Mouse (Mus musculus) midbrain, embryonic 16.5 days (tissue): ENCODE measurements around the gene Fam180a. TPM values are rescaled to one million over a fixed set of nuclear protein-coding genes. Genes with fewer than 3 reads are reported as not detected.

Experiments
- ATAC-seq: fragments of 200-750 bp; cut with Nextera tagmentation; 2 replicates; pipeline ENCODE4 v1.8.0; 2017; ENCODE audit warnings: moderate TSS enrichment
- H3K27ac ChIP-seq: fragments of 300-500 bp; sonication (generic); 2 replicates; pipeline ENCODE4 v1.5.1; 2014; ENCODE audit warnings: mild to moderate bottlenecking, low read length, mixed read lengths
- H3K27me3 ChIP-seq: fragments of 300-500 bp; sonication (generic); 2 replicates; pipeline ENCODE4 v1.6.1; 2014; ENCODE audit warnings: low read depth, low read length, mixed read lengths; ENCODE audit not compliant: control insufficient read depth, insufficient read depth
- H3K36me3 ChIP-seq: fragments of 300-500 bp; sonication (generic); 2 replicates; pipeline ENCODE4 v1.6.1; 2014; ENCODE audit warnings: mild to moderate bottlenecking, low read length, moderate library complexity, mixed read lengths; ENCODE audit not compliant: control insufficient read depth, insufficient read depth
- H3K4me1 ChIP-seq: fragments of 300-500 bp; sonication (generic); 2 replicates; pipeline ENCODE4 v1.6.1; 2014; ENCODE audit warnings: mild to moderate bottlenecking, low read length, mixed read lengths; ENCODE audit not compliant: control insufficient read depth, insufficient read depth
- H3K4me2 ChIP-seq: fragments of 300-500 bp; sonication (generic); 2 replicates; pipeline ENCODE4 v1.6.1; 2014; ENCODE audit warnings: mild to moderate bottlenecking, low read length, mixed read lengths
- H3K4me3 ChIP-seq: fragments of 300-500 bp; sonication (generic); 2 replicates; pipeline ENCODE4 v1.5.1; 2014; ENCODE audit warnings: low read depth, mild to moderate bottlenecking, low read length, moderate library complexity, mixed read lengths
- H3K9ac ChIP-seq: fragments of 300-500 bp; sonication (generic); 2 replicates; pipeline ENCODE4 v1.6.1; 2014; ENCODE audit warnings: low read depth, low read length, mixed read lengths
- H3K9me3 ChIP-seq: fragments of 300-500 bp; sonication (generic); replicated peaks from 2 replicates; pipeline ENCODE4 v1.6.1; 2014; ENCODE audit warnings: mild to moderate bottlenecking, low read length, mixed read lengths; ENCODE audit not compliant: control insufficient read depth, poor library complexity, severe bottlenecking
- WGBS: fragments of 180-500 bp; shearing (Covaris S2); extraction: QIAGEN DNeasy Blood & Tissue Kit; methylation state at CpG from one replicate; pipeline ENCODE4 v1.1.7; 2014; 5-methylcytosine and 5-hydroxymethylcytosine counted together
- polyA plus RNA-seq: library from polyadenylated mRNA; unstranded; fragments of >200 nt; fragmentation: Nextera tagmentation; extraction: Ambion mirVana; gene quantifications from 2 replicates; pipeline ENCODE4 v1.2.1, GENCODE M21; 2015

Fam180a gene
- polyA plus RNA-seq, 1 experiment from 2014 or later: 1.7 TPM

- Histone ChIP-seq H3K4me2 (no peak overlapping the region), H3K9ac (no peak overlapping the region), H3K4me1 (peaks cover 12% of the 10 kb centered on the region), H3K36me3 (no peaks in the 10 kb centered on the region), H3K9me3 (no peaks in the 10 kb centered on the region), H3K27ac (no peak overlapping the region), H3K4me3 (no peak overlapping the region), H3K27me3 (no peaks in the 10 kb centered on the region)
- 88% methylated on average over 8 of the region's 8 CpGs for WGBS
- ATAC-seq: no peak
These were observed 26.9 kb upstream of the Fam180a start for GRCm38 (mm10) chr6:35352867-35353266.

- H3K4me1 ChIP-seq: peaks cover 12% of the 10 kb centered on the region
- no peaks in the 10 kb centered on the region for H3K9me3 ChIP-seq
- no peak overlapping the region for H3K4me3 ChIP-seq
- H3K9ac ChIP-seq: no peak overlapping the region
- no peak for ATAC-seq
- no peaks in the 10 kb centered on the region for H3K36me3 ChIP-seq
- H3K27ac ChIP-seq: no peak overlapping the region
- no peak overlapping the region for H3K4me2 ChIP-seq
- 98% methylated on average over 3 of the region's 3 CpGs for WGBS
- no peaks in the 10 kb centered on the region for H3K27me3 ChIP-seq
These were observed 25.9 kb upstream of the Fam180a start for GRCm38 (mm10) chr6:35351826-35352225.

DNA sequence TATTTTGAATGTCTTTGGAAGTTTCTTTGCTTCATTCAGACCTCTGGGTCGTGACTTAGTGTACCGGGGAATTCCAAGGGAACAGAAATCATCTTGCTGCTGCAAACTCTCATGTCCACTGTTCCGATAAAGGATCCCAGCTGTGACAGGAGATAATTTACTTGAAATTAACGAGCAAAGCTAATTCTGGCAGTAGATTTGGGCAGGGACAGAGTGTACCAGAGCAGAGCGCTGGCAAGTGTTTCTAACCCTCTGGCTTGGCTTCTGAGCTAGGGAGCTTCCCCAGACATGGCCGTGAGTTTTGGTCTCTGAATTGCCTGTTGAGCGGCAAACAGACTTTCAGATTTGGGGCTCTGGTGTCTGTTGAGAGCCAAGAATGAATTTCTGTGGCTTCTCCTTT lies 23.8 kb upstream of the Fam180a start:
- Histone ChIP-seq H3K27me3 (no peaks in the 10 kb centered on the region), H3K36me3 (no peaks in the 10 kb centered on the region), H3K9me3 (no peaks in the 10 kb centered on the region), H3K4me2 (no peak overlapping the region), H3K27ac (no peak overlapping the region), H3K4me1 (peaks cover 12% of the 10 kb centered on the region), H3K9ac (no peak overlapping the region), H3K4me3 (no peak overlapping the region)
- ATAC-seq: no peak
- WGBS: 69% methylated on average over 7 of the region's 7 CpGs

- 11% methylated on average over 3 of the region's 3 CpGs for WGBS
- Histone ChIP-seq H3K9ac (no peak overlapping the region), H3K4me2 (no peak overlapping the region), H3K36me3 (no peaks in the 10 kb centered on the region), H3K27ac (no peak overlapping the region), H3K9me3 (no peaks in the 10 kb centered on the region), H3K4me3 (no peak overlapping the region), H3K27me3 (no peaks in the 10 kb centered on the region), H3K4me1 (peaks cover 3% of the 10 kb centered on the region; the same call in 1 of the 2 replicates)
- no peak for ATAC-seq
These were observed 12.7 kb upstream of the Fam180a start for GRCm38 (mm10) chr6:35338640-35339039.

DNA sequence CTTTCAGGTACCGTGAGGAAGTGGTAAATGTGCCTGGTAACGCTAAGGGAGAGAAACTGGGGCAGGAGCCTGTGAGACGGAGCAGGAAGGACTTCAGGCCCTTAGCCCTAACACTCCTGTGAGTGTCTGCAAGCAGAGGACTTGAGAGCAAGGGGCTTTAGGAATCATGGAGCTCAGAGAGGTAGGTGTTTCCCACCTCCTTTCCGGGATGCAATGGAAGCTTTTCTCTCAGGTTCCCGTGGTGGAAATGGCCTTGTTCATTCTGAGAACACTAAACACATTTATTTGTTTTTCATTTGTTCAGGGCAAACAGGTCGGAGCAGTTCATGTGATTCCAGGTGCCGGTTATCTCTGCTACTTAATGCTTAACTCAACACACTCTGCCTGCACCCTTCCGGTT lies 11.9 kb upstream of the Fam180a start:
- H3K27ac ChIP-seq: no peak overlapping the region
- no peaks in the 10 kb centered on the region for H3K36me3 ChIP-seq
- H3K27me3 ChIP-seq: no peaks in the 10 kb centered on the region
- no peaks in the 10 kb centered on the region for H3K9me3 ChIP-seq
- 85% methylated on average over 8 of the region's 8 CpGs for WGBS
- peaks cover 3% of the 10 kb centered on the region; the same call in 1 of the 2 replicates for H3K4me1 ChIP-seq
- no peak overlapping the region for H3K4me3 ChIP-seq
- no peak overlapping the region for H3K9ac ChIP-seq
- no peak for ATAC-seq
- H3K4me2 ChIP-seq: no peak overlapping the region

GRCm38 (mm10) chr6:35335452-35335851 lies 9.5 kb upstream of the Fam180a start:
- Histone ChIP-seq H3K27me3 (no peaks in the 10 kb centered on the region), H3K9me3 (no peaks in the 10 kb centered on the region), H3K9ac (no peak overlapping the region), H3K4me1 (peaks cover 3% of the 10 kb centered on the region; the same call in 1 of the 2 replicates), H3K27ac (no peak overlapping the region), H3K36me3 (no peaks in the 10 kb centered on the region), H3K4me3 (no peak overlapping the region), H3K4me2 (no peak overlapping the region)
- ATAC-seq: no peak
- 88% methylated on average over 5 of the region's 5 CpGs for WGBS

DNA sequence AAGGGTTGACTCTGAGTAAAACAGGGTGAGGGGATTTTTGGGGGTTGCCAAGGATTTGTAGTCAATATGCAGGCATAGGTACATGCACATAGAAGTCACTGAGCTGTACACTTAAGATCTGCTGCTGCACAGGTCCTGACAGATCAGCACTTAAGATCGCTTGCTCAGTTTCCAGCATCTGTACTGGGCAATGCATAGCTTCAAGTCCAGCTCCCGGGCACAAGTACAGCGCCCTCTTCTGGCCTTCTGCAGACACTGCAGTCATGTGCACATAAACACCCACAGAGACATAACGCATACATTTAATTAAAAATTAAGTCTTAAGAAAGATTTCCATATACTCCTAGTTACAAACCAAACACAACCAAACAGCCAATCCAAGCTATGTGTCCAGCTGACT lies 8.3 kb upstream of the Fam180a start:
- Histone ChIP-seq H3K4me3 (no peak overlapping the region), H3K27ac (no peak overlapping the region), H3K9ac (no peak overlapping the region), H3K4me1 (peaks cover 3% of the 10 kb centered on the region; the same call in 1 of the 2 replicates), H3K27me3 (no peaks in the 10 kb centered on the region), H3K9me3 (no peaks in the 10 kb centered on the region), H3K4me2 (no peak overlapping the region), H3K36me3 (no peaks in the 10 kb centered on the region)
- WGBS: 72% methylated on average over 4 of the region's 4 CpGs
- no peak for ATAC-seq

DNA sequence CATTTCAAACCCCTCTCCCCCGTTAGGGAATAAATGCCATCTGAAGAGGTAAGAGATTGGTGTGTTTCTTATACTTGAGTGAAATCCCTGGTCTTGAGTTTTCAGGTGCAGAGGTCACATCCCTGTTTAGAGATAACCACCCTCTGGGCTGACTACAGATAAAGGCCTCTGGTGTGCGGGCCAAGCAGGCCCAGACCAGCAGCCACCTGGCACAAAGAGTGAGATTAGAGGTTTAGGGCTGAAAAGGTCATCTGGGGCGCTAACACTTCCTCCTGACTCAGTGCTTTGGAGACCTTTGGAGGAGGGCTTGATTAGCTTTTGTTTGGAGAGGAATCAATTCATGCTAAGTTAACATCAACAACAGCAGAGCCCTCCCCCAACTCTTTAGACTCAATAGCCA lies 7.7 kb upstream of the Fam180a start:
- no peak for ATAC-seq
- Histone ChIP-seq H3K9me3 (no peaks in the 10 kb centered on the region), H3K9ac (no peak overlapping the region), H3K4me3 (no peak overlapping the region), H3K4me1 (peaks cover 1% of the 10 kb centered on the region; the same call in 1 of the 2 replicates), H3K27ac (no peak overlapping the region), H3K4me2 (no peak overlapping the region), H3K27me3 (no peaks in the 10 kb centered on the region), H3K36me3 (no peaks in the 10 kb centered on the region)
- 26% methylated on average over 3 of the region's 3 CpGs for WGBS

- Histone ChIP-seq H3K4me2 (no peak overlapping the region), H3K36me3 (no peaks in the 10 kb centered on the region), H3K4me3 (no peak overlapping the region), H3K9ac (no peak overlapping the region), H3K27me3 (no peaks in the 10 kb centered on the region), H3K4me1 (no peaks in the 10 kb centered on the region), H3K27ac (no peak overlapping the region), H3K9me3 (no peaks in the 10 kb centered on the region)
- WGBS: 68% methylated on average over 6 of the region's 6 CpGs
- no peak for ATAC-seq
These were observed 4.9 kb upstream of the Fam180a start for GRCm38 (mm10) chr6:35330834-35331233.
